Mouse (Mus musculus) forebrain, embryonic 10.5 days (tissue): Measurements from ENCODE around the gene Gm21905. TPM values are rescaled to one million over a fixed set of nuclear protein-coding genes. Genes with fewer than 3 reads are reported as not detected.

ENCODE experiments used
- DNase-seq: peaks from one replicate; pipeline ENCODE4 v3.0.0-alpha.2; 2017; ENCODE audit warnings: low spot score; ENCODE audit errors: extremely low spot score
- H3K27ac ChIP-seq: fragments of 300-500 bp; sonication (generic); 2 replicates; pipeline ENCODE4 v1.5.1; 2016; ENCODE audit warnings: mild to moderate bottlenecking
- H3K27me3 ChIP-seq: fragments of 300-500 bp; sonication (generic); 2 replicates; pipeline ENCODE4 v1.6.1; 2016; ENCODE audit warnings: mild to moderate bottlenecking; ENCODE audit not compliant: poor library complexity, severe bottlenecking
- H3K36me3 ChIP-seq: fragments of 300-500 bp; sonication (generic); replicated peaks from 2 replicates; pipeline ENCODE4 v1.6.1; 2016; ENCODE audit warnings: mild to moderate bottlenecking, moderate library complexity
- H3K4me1 ChIP-seq: fragments of 300-500 bp; sonication (generic); 2 replicates; pipeline ENCODE4 v1.6.1; 2016
- H3K4me3 ChIP-seq: fragments of 300-500 bp; sonication (generic); 2 replicates; pipeline ENCODE4 v1.5.1; 2016; ENCODE audit warnings: mild to moderate bottlenecking, moderate library complexity
- H3K9me3 ChIP-seq: fragments of 300-500 bp; sonication (generic); 2 replicates; pipeline ENCODE4 v1.6.1; 2016; ENCODE audit warnings: mild to moderate bottlenecking, moderate library complexity
- WGBS: fragments of 180-500 bp; shearing (Covaris S2); methylation state at CpG from one replicate; pipeline ENCODE4 v1.1.7; 2016; 5-methylcytosine and 5-hydroxymethylcytosine counted together
- polyA plus RNA-seq: library from polyadenylated mRNA; unstranded; fragments of >200 nt; fragmentation: Nextera tagmentation; extraction: Ambion mirVana; gene quantifications from 2 replicates; pipeline ENCODE4 v1.2.1, GENCODE M21; 2016

The Gm21905 gene
- polyA plus RNA-seq, 1 experiment from 2014 or later = not detected

GRCm38 (mm10) chr5:67930584-67930983, 15.6 kb downstream of the Gm21905 start:
- no peaks in the 10 kb centered on the region for H3K4me1 ChIP-seq
- WGBS = 71% methylated on average over 4 of the region's 4 CpGs
- H3K36me3 ChIP-seq = no peaks in the 10 kb centered on the region
- H3K4me3 ChIP-seq = no peak overlapping the region
- DNase-seq = no peak
- H3K27me3 ChIP-seq = no peaks in the 10 kb centered on the region
- no peaks in the 10 kb centered on the region for H3K9me3 ChIP-seq
- H3K27ac ChIP-seq = no peak overlapping the region

- no peak overlapping the region for H3K4me3 ChIP-seq
- WGBS = 78% methylated on average over 2 of the region's 2 CpGs
- DNase-seq = no peak
- no peaks in the 10 kb centered on the region for H3K36me3 ChIP-seq
- H3K27ac ChIP-seq = no peak overlapping the region
- H3K9me3 ChIP-seq = no peaks in the 10 kb centered on the region
- H3K4me1 ChIP-seq = no peaks in the 10 kb centered on the region
- H3K27me3 ChIP-seq = no peaks in the 10 kb centered on the region
Measured at GRCm38 (mm10) chr5:67904555-67904954, 41.7 kb downstream of the Gm21905 start.

DNA sequence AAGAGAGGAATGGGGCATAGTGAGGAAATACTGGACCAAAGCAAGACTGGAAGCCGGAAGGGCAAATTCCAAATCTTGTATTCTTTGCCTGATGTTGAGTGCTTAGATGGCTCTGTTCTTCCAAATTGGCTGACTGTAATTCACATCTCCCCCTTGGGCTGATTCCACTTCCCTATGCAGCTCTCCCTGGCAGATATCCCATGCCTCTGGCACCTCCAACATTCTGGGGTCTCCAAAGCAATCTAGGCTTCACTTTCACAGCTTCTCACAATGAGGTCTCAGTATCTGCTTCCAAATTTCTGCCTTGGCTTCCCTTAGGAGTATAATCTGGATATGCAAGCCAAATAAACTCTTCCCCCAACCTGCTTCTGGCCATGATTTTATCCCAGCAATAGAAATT, 47.3 kb downstream of the Gm21905 start:
- WGBS = 95% methylated on average over 1 of the region's 1 CpGs
- Histone ChIP-seq H3K4me1 (no peaks in the 10 kb centered on the region), H3K4me3 (no peak overlapping the region), H3K9me3 (no peaks in the 10 kb centered on the region), H3K27me3 (no peaks in the 10 kb centered on the region), H3K27ac (no peak overlapping the region), H3K36me3 (no peaks in the 10 kb centered on the region)
- DNase-seq = no peak

GRCm38 (mm10) chr5:67884422-67885210, 61.6 kb downstream of the Gm21905 start:
- Histone ChIP-seq H3K4me1 (peaks cover 8% of the 10 kb centered on the region), H3K27me3 (no peaks in the 10 kb centered on the region), H3K4me3 (no peak overlapping the region), H3K36me3 (no peaks in the 10 kb centered on the region), H3K27ac (no peak overlapping the region), H3K9me3 (no peaks in the 10 kb centered on the region)
- DNase-seq = no peak
- 69% methylated on average over 9 of the region's 9 CpGs for WGBS

DNA sequence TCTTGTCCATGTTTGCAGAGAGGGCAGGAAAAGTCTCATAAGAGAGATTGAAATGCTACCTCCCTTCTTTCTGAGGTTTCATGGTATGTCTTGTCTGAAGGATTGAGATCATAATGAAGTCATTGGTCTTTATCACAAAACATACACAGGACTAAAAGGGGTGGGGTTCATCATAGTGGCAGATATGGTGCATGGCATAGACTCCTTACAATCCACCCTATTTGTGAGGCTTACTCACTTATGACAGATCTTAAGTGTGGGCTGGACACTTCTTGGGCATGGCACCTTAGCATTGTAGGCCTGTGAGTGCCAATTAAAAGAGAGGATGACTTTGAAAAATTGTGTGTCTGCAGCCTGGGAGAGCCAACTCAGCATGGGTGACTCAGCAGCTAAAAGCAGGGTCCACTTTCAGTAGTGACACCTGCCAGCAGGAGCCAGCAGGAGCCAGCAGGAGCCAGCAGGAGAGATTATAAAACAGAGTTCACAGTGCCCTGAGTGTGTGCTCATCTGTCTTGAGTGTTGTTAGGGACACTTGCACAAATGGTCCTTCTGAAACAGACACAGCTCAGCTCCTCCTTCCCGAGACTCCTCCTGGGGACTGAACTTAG, 62.6 kb downstream of the Gm21905 start:
- H3K36me3 ChIP-seq = no peaks in the 10 kb centered on the region
- no peak overlapping the region for H3K4me3 ChIP-seq
- no peaks in the 10 kb centered on the region for H3K9me3 ChIP-seq
- no peak for DNase-seq
- H3K4me1 ChIP-seq = peaks cover 8% of the 10 kb centered on the region
- no peaks in the 10 kb centered on the region for H3K27me3 ChIP-seq
- WGBS = 79% methylated on average over 1 of the region's 1 CpGs
- 0 out of 2 replicates have a peak overlapping the region, but pooled peaks have one; percentile 30 for H3K27ac ChIP-seq

Other genes with a start within 250 kb of the Gm21905 start
- 11.6 and 15.1 TPM in 2 replicates for gene Atp8a1, start 99.0 kb downstream of the Gm21905 start, polyA plus RNA-seq
- gene Gm5108, start 4.8 kb downstream of the Gm21905 start, polyA plus RNA-seq = not detected in 2 replicates
- gene Grxcr1, start 85.4 kb upstream of the Gm21905 start, polyA plus RNA-seq = not detected in 2 replicates